Mouse (Mus musculus): Measurements from ENCODE around the gene Cacng4. TPM values are rescaled to one million over a fixed set of nuclear protein-coding genes. Genes with fewer than 3 reads are reported as not detected.

Gene Cacng4
- polyA plus RNA-seq, 1 experiment = not detected

- no peak for TF ChIP-seq GATA1 (IDR thresholded peaks at IDR 0.05; ENCODE audit: low read length)
Observed at GRCm38 (mm10) chr11:107705476-107706074, 88.8 kb downstream of the Cacng4 start.

- TF ChIP-seq GATA1 (IDR thresholded peaks at IDR 0.05; ENCODE audit: low read length) = no peak
Observed at GRCm38 (mm10) chr11:107705060-107705459, 89.3 kb downstream of the Cacng4 start.

- no peak for TF ChIP-seq GATA1 (IDR thresholded peaks at IDR 0.05; ENCODE audit: low read length)
Observed at GRCm38 (mm10) chr11:107703272-107704134, 90.9 kb downstream of the Cacng4 start.

DNA sequence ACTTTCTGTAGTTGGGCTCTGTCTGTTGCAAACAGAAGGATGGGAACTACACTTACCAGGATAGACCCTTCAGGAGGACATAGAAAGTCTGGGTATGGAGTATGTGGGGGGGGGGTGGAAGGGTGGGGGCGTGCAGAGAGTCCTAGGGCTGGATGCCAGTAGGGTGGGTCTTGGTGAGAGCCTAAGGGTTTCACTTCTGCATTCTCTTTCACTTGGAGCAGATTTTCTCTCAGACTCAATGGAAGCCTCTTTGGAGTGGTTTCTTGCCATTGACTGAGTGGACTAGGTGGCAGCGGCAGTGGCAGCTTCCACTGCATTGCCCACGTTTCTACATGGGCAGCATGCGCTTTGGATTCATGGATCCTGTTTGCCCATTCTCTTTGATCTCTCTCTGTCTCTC lies 94.4 kb downstream of the Cacng4 start:
- TF ChIP-seq GATA1 (IDR thresholded peaks at IDR 0.05; ENCODE audit: low read length) = no peak

- TF ChIP-seq GATA1 (IDR thresholded peaks at IDR 0.05; ENCODE audit: low read length) = peak; percentile 52
Observed at GRCm38 (mm10) chr11:107693338-107693737, 101.0 kb downstream of the Cacng4 start.

GRCm38 (mm10) chr11:107691569-107691968 lies 102.8 kb downstream of the Cacng4 start:
- no peak for TF ChIP-seq GATA1 (IDR thresholded peaks at IDR 0.05; ENCODE audit: low read length)

DNA sequence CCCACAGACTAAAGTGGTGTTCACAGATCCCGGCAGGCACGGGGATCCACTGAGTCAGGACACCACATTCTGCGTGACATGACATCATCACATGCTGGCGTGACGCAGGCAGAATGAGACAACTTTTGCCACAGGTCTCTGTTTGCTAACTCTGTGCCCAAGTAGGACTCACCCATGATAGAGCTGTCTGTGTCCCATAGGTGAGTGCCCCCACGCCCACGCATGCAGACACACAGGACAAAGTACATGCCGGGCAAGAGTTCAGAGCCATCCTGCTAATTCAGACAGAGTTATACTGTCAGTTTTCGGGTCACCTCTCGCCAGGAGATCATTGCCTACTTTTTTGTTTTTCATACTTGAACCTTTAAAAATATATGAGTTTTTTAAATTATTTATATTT lies 105.9 kb downstream of the Cacng4 start:
- TF ChIP-seq GATA1 (IDR thresholded peaks at IDR 0.05; ENCODE audit: low read length) = no peak

GRCm38 (mm10) chr11:107686290-107686689 lies 108.1 kb downstream of the Cacng4 start:
- no peak for TF ChIP-seq GATA1 (IDR thresholded peaks at IDR 0.05; ENCODE audit: low read length)

GRCm38 (mm10) chr11:107683544-107684465 lies 110.6 kb downstream of the Cacng4 start:
- no peak for TF ChIP-seq GATA1 (IDR thresholded peaks at IDR 0.05; ENCODE audit: low read length)

DNA sequence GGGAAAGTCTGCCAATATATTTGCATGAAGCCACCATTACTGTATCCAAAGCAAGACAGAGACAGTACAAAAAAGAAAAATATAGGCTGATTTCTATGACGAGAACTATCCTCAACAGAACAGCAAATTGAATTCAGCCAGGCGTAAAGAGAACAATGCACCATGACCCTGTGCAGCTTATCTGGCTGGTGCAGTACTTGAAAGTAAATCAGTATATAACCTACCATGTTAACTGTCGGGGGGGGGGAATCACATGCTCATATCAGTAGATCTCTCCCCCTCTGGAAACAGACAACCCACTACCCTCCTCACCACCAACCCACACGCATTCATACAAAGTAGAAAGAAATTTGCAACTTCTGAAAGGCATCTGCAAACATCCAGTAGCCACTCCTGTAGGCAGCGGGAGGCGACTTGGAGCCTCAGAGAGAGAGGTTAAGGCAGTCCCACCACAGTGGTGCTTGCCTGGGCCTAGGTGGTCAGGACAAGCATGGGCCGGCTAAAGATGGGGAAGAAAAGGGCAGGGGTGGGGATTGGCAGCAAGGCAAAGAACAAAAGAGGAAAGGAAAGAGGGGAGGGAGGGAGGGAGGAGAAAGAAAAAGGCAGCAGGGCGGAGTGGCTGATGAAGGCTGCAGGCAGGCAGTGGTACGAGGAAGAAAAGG lies 111.5 kb downstream of the Cacng4 start:
- TF ChIP-seq GATA1 (IDR thresholded peaks at IDR 0.05; ENCODE audit: low read length) = no peak

Other genes starting within 250 kb of the Cacng4 start
- 76.9 and 88.8 TPM in 2 replicates for gene Helz, start 246.6 kb downstream of the Cacng4 start, polyA plus RNA-seq (2012)
- not detected in 2 replicates for gene Cacng1, start 78.0 kb downstream of the Cacng4 start, polyA plus RNA-seq (2012)
- gene Cacng5, start 120.5 kb upstream of the Cacng4 start, polyA plus RNA-seq (2012) = not detected in 2 replicates

Data from G1E-ER4 (cell line).